Mouse (Mus musculus) ZHBTc4 (cell line): ENCODE results near the gene Igsf3.

Experiments
- DNase-seq: peaks from one replicate; pipeline ENCODE4 v3.0.0-alpha.2; 2011; ENCODE audit warnings: low read depth, low spot score

Gene Igsf3

DNA sequence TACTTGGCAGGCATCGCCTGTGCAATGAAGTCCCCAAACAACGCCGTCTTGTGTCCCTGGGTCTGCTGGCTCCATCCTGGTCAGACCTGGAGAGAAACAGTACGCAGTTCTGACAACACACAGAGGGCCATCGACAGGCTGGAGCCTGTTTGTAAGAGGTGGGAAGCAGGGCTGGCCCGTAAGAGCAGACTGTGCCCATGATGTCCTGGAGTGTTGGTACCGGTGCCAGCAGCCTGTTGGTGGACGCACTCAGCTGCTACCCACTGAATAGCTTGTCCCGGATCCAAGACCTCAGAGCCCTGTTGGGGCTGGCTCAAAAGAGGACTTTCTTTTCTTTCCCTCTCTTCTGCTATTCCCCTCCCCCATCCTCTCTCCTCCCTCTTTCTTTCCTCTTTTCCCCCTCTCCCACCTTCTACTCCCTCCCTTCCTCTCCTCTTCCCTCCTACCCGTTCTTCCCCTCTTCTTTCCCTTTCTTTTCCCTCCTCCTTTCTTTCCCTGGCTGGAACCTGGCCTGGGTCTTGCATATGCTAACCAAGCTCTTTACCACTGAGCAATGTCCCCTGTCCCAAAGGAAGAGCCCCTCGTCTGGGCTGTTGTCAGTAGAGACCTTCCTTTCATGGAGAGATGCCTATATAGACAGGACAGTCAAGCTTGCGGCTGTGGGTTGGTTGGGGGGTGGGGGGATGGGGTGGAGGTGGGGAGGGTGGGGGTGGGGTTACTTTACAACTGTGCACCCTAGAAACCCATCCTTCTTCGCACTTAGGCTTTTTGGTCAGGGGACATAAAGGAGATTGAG is 27.9 kb downstream of the Igsf3 start:
- DNase-seq = no peak

DNA sequence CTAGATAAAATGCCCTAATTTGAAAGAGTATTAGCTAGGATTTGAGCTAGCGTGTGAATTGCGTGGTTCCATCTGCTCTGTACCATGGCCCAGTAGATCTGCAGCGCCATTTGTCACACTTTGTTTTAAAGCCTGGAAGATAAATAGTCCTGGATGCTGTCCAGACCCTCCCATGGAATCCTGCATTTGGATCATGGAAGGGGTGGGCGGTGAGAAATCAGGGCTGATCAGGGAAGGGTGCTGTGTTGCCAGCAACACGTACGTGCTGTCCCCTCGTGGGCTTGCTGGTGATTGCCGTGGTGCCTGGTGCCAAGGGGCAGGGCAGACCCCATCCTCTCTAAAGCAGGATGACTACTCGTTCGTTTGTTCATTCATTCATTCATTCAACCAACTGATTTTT is 28.6 kb downstream of the Igsf3 start:
- no peak for DNase-seq

GRCm38 (mm10) chr3:101406097-101406496 is 29.2 kb downstream of the Igsf3 start:
- no peak for DNase-seq

- DNase-seq = no peak
Measured at GRCm38 (mm10) chr3:101407568-101407967, 30.7 kb downstream of the Igsf3 start.

DNA sequence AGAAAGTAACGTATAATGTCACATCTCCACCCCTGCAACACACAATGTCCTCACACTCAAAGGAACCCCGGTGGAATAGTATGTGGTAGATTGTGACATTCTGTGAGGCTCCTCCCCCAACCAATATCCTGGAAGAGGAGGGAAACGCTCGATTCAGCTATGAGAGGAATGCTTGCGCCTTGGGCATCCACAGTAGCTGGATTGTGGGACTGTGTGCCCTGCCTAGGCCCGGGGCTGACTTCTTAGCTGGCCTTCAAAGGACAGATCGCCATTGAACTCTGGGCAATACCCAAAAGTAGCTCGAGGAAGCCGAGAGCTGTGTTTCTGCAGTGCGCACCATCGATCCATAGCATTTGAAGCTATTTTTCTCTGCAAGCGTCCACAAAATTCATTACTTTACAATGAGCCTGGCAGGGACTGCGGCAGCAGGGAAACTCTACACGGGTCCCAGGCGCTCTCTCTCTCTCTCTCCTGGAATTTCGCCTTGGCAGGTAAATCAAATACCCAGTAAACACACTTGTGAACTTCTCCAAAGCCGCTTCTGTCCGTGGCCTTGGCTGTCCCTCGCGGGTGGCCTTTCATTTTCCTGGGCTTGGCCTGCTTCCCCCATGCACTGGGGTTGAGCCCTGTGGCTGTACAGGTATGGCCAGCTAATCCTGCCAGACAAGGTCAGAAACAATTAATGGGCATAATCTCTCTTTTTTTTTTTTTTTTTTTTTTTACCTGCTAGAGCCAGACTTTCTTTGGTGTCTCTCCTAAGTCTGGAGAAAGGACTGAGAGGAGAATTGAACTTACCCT is 32.3 kb downstream of the Igsf3 start:
- peak; percentile 78 for DNase-seq

DNA sequence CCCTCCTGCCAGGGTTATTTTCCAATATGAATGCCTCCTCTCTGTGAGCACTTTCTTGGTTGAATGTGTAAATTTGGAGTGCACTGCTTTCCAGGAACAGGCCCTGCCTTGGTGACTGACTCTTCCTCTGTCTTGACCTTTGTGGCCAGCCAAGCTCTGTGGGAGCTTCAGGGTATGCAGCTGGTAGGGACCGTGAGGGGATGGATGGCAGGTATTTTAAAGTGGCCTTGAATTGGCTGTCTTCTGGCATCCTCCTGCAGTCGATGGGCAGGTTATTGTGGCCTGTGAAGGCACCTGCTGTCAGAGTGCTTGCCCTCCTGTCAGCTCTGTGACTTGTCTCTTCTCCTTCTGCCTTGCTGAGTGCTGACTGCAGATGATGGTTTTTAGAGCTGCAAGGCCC is 33.3 kb downstream of the Igsf3 start:
- DNase-seq = no peak

- DNase-seq = no peak
Measured at GRCm38 (mm10) chr3:101410745-101411144, 33.9 kb downstream of the Igsf3 start.

- DNase-seq = peak; percentile 62
Measured at GRCm38 (mm10) chr3:101411626-101412025, 34.7 kb downstream of the Igsf3 start.

DNA sequence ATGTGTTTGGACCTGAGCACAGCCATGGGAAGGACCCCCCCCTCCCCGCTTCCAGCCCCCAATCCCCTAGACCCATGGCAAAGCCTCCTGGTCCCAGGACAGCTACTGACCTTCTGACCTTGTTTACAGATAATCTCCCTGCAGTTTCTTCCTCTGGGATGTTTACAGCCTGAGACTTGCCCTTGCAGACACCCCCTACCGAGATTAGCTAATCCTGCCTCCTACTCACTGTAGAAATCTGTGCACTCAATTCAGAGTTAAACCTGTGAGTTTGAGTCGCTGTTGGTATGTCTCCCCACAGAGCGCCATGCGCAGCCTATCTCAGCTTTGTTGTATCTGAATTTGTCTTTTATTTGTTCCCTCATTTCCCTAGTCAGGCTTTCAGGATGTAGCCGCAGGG is 35.2 kb downstream of the Igsf3 start:
- DNase-seq = no peak

DNA sequence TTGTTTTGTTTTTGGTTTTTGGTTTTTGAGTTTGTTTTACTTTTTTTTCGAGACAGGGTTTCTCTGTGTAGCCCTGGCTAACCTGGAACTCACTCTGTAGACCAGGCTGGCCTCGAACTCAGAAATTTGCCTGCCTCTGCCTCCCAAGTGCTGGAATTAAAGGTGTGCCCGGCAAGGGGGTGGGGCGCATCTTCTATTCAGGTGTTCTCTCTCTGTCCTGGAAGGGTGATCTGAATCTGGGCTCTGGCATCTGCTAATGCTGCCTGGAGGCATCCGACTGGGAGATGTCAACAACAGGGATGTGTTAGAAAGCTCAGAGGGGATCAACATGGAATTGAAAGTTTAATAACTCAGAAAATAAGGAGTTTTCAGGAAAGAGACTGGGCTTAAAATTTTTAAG is 36.1 kb downstream of the Igsf3 start:
- peak; percentile 78 for DNase-seq

- no peak for DNase-seq
Measured at GRCm38 (mm10) chr3:101418740-101419652, 42.1 kb downstream of the Igsf3 start.

DNA sequence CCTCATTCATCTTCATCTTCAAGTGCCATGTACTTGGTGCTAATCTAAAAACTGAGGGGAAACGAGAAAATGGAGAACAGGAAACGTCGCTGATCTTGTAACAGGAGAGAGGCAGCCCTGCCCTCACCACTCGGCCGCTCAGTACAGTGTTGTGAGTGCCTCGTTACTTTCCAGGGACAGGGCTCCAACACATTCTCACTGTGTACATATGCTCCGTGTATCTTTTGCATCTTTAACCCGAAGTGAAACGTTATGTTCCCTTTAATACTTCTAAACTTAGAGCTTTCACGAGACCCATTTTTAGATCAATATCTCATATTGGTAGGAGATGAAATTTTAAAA is 42.7 kb downstream of the Igsf3 start:
- no peak for DNase-seq

- DNase-seq = no peak
Measured at GRCm38 (mm10) chr3:101423188-101423587, 46.3 kb downstream of the Igsf3 start.

DNA sequence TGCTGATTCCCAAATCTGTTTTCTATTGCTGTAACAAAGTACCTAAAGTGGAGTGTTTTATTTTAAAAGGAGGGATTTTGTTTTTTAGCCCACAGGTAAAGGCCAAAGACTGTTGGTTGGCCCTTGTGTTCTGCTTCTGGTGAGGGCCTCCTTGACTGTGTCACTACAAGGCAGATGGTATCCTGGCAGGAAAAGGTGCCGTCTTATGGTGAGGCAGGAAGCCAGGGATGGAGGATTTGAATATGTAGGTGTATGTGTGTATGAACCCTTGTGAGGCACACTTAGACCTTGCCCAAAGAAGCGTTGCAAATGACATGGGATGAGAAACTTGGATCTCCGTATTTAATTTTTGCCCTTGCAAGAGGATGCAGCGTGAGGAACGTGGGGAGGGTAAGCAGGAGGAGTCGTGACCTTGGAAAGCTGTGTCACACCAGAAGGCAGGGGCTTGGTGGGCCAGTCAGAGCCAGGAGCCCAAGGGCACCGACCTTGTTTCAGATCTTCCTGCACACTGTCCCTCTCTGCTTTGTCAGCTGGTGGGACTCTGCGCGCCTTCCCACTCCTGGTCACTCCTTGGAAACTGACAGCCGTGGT is 47.5 kb downstream of the Igsf3 start:
- no peak for DNase-seq

DNA sequence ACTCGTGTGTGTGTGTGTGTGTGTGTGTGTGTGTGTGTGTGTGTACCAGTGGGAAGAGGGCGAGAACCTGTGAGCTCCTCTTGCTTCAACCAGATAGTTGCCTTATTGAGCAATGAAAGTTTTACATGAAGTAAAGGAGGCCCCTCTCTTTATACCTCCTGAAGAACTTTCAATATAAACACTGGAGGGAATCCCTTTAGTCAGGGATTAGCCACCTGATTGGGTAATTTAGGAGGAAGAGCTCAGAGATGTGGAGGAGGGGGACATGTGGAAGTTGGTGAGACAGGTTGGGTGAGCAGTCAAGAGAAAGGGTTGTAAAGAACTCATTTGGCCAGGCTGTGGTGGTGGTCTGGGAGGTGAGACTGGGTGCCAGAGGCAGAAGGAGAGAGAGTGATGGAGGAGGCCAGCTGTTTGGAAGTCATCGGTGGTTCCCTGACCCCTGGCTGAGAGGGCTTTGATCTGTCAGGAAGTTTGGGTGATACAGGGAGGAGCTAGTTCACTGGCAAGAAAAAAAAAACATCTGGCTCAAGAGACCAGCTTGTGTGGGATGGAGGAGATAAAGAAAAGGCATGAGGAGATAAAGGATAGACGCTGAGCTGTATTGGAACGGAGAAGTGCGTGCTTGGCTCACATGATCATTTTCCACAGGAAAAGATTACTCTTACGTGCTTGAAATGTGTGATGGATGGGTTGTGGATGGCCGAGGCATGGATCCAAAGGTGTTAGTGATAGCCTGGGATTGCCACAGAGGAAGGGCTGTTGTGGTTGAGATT is 53.3 kb downstream of the Igsf3 start:
- DNase-seq = no peak

- DNase-seq = no peak
Measured at GRCm38 (mm10) chr3:101430755-101431115, 53.9 kb downstream of the Igsf3 start.

DNA sequence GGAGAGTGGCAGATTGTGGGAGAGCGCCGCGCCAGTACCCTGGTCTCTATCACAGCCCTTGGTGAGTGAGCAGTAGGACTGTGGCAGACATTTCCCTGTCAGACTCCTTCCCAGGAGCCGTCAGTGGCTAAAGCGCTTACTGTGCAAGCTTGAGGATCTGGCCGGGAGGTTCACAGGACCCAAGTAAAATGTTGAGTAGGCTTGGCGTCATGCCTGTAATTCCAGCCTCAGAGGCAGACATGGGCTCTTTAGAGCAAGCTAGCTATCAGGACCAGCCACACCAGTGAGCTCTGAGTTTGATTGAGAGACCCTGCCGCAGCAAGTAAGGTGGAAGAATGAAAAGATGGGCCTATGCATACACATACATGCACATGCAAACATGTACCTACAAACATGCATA is 58.8 kb downstream of the Igsf3 start:
- DNase-seq = no peak

DNA sequence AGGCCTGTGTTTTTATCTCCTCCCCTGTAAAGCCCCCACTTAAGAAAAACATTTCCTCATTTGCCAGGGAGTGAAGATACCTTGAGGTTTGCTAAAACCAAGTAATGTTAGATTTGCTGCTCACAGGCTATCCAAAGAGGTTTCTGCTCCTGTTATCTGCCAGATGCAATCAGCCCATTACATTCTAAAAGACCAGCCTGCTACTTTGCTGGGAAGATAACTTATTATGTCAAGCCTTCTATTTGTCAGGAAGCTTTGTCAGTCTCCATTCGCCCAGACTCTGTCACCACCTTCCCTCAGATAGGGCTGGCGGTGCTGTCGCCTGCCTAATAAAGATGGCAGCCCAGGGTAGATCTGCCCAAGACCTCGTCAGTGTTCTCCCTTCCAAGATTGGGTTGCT is 59.6 kb downstream of the Igsf3 start:
- no peak for DNase-seq

DNA sequence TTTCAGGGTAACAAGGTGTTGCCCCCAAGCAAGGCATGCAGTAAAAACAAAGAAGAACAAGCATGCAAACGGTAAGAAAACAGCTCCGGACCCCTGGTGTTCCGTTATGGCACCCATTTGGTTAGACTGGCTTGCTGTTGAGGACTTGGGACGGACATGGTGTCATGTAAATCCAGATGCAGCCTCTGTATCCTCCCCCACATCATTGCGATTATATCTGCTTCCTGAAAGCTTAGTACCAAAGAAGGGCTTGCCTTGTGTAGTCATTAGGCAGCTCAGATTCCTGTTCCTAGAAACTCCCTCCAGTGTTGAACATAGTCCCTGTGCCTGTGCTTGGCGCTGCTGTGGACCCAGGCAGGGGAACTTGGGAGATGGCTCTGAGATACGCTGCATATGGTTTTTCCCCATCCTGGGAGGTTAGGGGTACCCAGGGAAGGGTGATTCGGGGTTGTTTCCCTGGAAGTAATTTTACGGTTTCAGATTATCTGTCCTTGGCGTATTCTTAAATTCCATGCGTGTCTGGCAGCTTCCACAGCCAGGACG is 60.2 kb downstream of the Igsf3 start:
- DNase-seq = peak; percentile 61

DNA sequence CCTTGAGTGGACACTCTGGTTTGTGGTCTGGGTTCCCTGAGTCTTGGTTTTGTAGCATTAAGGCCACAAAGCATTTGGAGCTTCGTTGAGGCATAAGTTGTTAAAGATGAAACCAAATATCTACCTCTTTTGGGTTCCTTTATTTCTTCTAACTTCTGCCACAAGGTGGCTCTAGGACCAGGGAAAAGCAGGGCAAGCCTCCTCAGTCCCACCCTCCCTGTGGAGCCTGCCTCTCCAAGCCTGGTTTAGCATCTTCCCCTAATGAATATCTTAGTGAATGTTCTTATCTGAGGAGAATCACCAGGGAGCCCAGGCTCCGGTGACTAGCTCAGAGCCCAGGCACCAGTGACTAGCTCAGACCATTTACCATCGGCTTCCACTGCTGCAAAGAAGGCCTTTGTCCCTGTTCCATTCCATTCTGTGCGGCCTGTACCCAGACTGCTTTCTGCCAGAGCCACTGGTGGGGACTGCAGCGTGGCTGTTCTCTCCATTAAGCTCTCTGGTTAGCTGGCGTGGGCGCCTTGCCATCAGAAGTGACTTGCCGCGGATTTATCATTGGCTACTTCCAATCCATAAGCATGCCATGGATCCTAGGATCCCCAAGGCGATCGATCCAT is 66.5 kb downstream of the Igsf3 start:
- peak; percentile 66 for DNase-seq
